Mouse (Mus musculus): Measurements from ENCODE around the gene Tex30.

Tex30 gene

DNA sequence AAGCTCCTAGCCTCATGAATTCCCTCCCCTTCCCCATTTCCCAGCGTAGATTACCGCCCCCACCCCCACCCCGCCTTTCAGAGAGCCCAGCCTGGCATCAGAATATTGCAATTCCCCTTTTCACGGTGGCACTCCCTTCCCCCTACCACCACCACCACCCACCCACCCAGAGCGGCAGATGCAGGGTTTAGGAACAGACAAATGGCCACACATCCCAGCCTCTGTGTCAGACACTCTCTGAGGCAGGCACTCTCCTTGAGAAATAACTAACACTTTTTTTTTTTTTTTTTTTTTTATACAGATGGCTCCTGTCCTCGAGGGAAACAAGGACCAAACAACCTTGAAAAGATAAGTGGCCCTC lies 59.7 kb downstream of the Tex30 start:
- in situ Hi-C loops (cut with MboI): no loop called here

DNA sequence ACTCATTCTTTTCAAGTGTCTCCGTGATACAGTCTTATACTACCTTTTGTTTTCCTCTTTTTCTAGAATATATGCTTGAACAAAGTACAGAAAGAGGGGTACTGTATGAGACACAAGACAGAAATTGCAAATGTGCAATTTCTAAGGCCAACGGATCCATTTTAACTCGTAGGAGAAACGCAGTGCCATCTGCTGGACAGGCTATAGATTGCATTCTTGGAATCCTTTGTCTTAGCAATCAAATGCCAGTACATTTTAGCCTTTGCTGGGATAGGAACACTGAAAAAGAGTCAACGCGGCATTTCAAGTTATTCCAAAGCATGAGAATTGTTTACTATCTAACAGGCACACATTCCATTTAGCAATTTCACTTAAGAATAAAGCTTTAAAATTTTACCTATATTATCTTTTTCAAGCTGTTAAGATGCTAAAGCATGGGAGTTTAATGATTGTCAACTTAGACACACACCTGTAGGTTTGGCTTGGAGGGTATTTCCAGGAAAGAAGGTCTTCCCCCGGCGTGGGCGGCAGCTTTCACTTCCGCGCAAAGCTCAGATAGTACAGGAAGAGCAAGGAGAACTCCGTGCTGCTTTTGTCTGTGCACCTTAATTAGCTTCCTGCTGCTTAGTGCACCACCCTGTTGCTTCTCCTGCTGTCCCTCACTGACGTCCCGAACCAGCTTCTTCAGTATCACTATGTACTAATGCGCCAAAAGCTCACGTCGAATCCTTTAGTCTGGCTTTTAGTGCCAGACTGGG lies 60.3 kb downstream of the Tex30 start:
- in situ Hi-C loops (cut with MboI): no loop called here

All from mature B cell (primary cell).